Mouse (Mus musculus) layer of hippocampus, adult 2 months (tissue): Measurements from ENCODE around the gene St6galnac4. TPM values are rescaled to one million over a fixed set of nuclear protein-coding genes. Genes with fewer than 3 reads are reported as not detected.

ENCODE experiments used
- DNase-seq, 2 experiments: peaks; one replicate each; pipeline ENCODE4 v3.0.0; 2022; ENCODE audit warnings: low spot score in 2 of 2
- H3K27ac ChIP-seq: fragments of 200-600 bp; 2 replicates; pipeline ENCODE4 v1.8.1; 2022
- H3K4me3 ChIP-seq: fragments of 200-600 bp; 2 replicates; pipeline ENCODE4 v1.8.1; 2022; ENCODE audit warnings: mild to moderate bottlenecking
- CTCF ChIP-seq: fragments of 200-600 bp; conservative IDR thresholded peaks from 2 replicates; pipeline ENCODE4 v1.8.1; 2022; ENCODE audit warnings: antibody characterized with exemption, mild to moderate bottlenecking, moderate library complexity
- long read RNA-seq, 2 experiments: library from polyadenylated mRNA; stranded (forward); transcript quantifications; one replicate each; pipeline ENCODE4 v2.0.0; 2021; ENCODE audit warnings: borderline mapping rate in 2 of 2
- total RNA-seq, 2 experiments: library from RNA; stranded (reverse); gene quantifications; 2 replicates each; pipeline ENCODE4 v1.2.3; 2021

St6galnac4 gene
- total RNA-seq = 10 to 100 TPM; 36.4 to 40.0 TPM
- long read RNA-seq, experiment 1, transcript St6galnac4-201 (6 exons, 3,626 nt) = minor isoform, 8 of 42 reads
- long read RNA-seq, experiment 1, transcript St6galnac4-204 (5 exons, 2,826 nt) = major isoform, 22 of 42 reads
- long read RNA-seq, experiment 1, partial matches to known transcripts = 6 of 42 reads
- long read RNA-seq, experiment 1, other reads (novel, unspliced or antisense) = 5 of 42 reads
- long read RNA-seq, experiment 2, transcript St6galnac4-201 (6 exons, 3,626 nt) = minor isoform, 20 of 59 reads
- long read RNA-seq, experiment 2, transcript St6galnac4-204 (5 exons, 2,826 nt) = major isoform, 27 of 59 reads
- long read RNA-seq, experiment 2, partial matches to known transcripts = 1 of 59 reads
- long read RNA-seq, experiment 2, other reads (novel, unspliced or antisense) = 9 of 59 reads

- TF ChIP-seq CTCF = peak; percentile 58
- peak; percentile 86 to 91 for DNase-seq
- H3K4me3 ChIP-seq = peak within 1 kb of the TSS; percentile 77
- peak within 1 kb of the TSS; percentile 92 for H3K27ac ChIP-seq
These were observed at the start of gene St6galnac4 for GRCm38 (mm10) chr2:32586871-32587351. St6galnac4 (plus strand) TSS chr2:32587095.

DNA sequence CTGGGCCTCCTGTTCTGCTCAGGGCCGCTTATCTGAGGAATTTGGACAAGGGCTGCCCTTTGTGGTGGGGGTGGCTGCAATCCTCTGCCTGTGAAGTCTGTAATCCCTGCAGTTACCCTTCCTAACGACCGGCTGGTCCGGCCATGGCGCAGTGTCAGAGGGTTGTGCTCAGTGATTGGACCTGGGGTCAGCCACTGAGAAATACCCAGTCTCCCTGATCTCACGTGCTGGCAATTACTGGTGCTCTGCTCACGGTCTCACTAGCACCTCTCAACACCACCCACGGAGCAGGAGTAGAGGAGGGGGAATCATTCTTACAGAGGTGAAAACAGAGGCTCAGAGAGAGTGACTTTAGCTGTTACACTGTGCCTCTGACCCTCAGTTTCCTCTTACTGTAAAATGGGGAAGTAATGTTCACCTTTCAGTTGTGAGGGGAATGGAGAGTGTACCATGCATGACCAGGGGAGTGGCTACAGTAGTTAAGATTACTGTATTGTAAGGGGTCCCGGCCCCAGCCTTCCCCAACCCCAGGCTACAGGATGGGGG is 49.5 kb upstream of the St6galnac4 start:
- no peak for DNase-seq
- TF ChIP-seq CTCF = no peak
- peak overlapping the region; percentile 93 for H3K27ac ChIP-seq
- H3K4me3 ChIP-seq = peak overlapping the region; percentile 98

- H3K4me3 ChIP-seq = peak overlapping the region; percentile 98
- TF ChIP-seq CTCF = no peak
- peak overlapping the region; percentile 93 for H3K27ac ChIP-seq
- DNase-seq = no peak
These were observed 49.0 kb upstream of the St6galnac4 start for GRCm38 (mm10) chr2:32537941-32538340.

GRCm38 (mm10) chr2:32538461-32538860 is 48.4 kb upstream of the St6galnac4 start:
- Histone ChIP-seq H3K4me3 (peak overlapping the region; percentile 98), H3K27ac (peak overlapping the region; percentile 93)
- DNase-seq = no peak
- no peak for TF ChIP-seq CTCF

- H3K4me3 ChIP-seq = peak overlapping the region; percentile 9; the same call in 1 of the 2 replicates
- TF ChIP-seq CTCF = no peak
- DNase-seq = no peak
- peak overlapping the region; percentile 93 for H3K27ac ChIP-seq
These were observed 47.4 kb upstream of the St6galnac4 start for GRCm38 (mm10) chr2:32539452-32539981.

DNA sequence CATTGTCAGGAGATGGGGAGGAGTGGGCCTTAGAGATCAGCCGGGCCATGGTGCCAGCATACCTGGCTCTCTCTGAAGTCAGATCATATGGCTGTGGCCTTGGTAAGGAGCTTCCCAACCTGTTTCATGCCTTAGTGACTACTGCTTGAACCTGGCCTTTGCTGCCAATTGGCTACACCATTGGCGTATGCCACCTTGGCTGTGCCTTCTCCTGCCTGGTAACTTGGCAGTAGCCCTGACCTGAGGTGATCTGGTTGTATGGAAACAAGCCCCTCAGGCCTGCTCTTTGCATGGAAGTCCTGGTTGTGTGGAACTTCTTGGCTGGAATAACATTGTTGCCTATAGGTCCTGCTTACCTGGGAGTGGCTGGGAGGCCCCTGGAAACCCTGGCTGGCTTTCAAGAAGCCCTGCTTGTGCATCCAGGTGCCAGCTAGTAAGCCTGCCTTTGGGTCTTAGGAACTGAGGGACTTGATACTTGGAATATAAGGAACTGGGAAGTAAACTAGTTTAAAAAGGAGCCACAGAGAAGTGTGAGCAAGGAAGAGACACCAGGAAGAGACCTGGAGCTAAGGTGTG is 45.5 kb upstream of the St6galnac4 start:
- peak overlapping the region; percentile 93 for H3K27ac ChIP-seq
- TF ChIP-seq CTCF = no peak
- H3K4me3 ChIP-seq = no peak overlapping the region
- no peak for DNase-seq

DNA sequence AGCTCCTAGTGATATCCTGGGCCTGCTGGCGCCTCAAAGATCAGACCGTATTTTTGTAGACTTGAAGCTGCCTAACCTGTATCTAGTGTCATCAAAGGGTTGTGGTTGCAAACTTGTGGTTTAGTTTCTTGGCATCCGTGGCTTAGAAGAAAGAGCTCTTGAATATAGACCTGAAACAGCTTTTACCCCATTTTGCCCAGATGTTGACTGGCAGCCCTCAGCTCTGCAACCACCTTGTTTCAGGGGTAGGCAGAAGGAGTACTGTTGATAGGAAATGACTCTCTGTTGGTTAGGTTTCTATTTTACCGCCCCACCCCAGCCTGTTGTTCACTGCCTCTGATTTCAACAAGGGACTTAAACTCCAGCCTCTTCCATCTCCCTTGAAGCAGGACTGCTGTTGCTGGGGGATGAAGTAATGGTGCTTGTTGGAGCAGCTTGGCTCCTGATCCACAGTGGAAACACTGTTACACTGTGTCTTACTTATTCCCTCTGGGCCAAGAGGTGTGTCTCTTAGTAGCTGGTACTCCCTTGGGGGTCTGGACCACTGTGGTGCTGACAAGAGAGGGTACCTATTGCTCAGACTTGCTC is 44.8 kb upstream of the St6galnac4 start:
- no peak for DNase-seq
- no peak for TF ChIP-seq CTCF
- H3K4me3 ChIP-seq = no peak overlapping the region
- peak overlapping the region; percentile 93 for H3K27ac ChIP-seq

DNA sequence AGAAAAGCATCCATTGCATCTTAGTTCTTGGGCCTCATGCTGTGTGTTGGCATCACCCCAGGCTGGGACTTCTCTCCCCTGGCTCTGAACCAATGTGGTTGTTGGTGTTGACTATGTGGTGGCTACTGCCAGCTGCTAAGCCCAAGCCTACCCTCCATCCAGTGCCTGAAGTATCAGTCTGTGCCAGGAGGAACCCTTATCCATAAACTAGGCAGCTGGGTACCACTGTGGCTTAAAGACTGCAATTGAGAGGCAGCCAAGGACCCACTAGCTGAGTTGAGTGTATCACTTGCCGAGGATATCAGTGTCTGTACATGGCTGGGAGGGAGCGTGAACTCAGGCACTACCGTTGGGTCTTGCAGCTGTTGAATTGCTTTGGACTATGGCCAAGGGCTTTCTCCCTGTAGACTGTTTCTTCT is 43.9 kb upstream of the St6galnac4 start:
- no peak for DNase-seq
- TF ChIP-seq CTCF = no peak
- Histone ChIP-seq H3K27ac (peak overlapping the region; percentile 93; the same call in 1 of the 2 replicates), H3K4me3 (no peak overlapping the region)

- no peak for DNase-seq
- TF ChIP-seq CTCF = no peak
- Histone ChIP-seq H3K27ac (0 out of 2 replicates have a peak overlapping the region, but pooled peaks have one; percentile 25), H3K4me3 (no peak overlapping the region)
These were observed 39.9 kb upstream of the St6galnac4 start for GRCm38 (mm10) chr2:32546951-32547350.

DNA sequence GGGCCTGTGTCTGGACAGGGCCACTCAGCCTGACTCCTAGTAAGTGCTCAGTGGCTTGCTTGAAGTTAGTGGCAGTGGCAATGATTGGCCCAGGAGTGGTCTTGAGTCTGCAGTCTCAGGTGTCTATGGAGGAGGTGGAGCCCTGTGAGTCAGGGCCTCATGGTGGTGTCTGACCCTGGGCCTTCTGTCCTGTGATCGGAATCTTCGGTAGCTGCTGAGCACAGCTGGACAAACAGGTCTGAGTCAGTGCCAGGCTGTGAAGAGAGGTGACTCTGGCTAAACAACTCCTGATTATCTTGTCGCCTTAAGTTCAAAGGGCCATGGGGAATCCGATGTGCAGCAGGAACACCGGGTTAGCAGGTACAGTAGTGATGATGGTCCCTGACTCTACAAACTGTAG is 39.5 kb upstream of the St6galnac4 start:
- H3K4me3 ChIP-seq = no peak overlapping the region
- TF ChIP-seq CTCF = no peak
- 0 out of 2 replicates have a peak overlapping the region, but pooled peaks have one; percentile 25 for H3K27ac ChIP-seq

GRCm38 (mm10) chr2:32547964-32548739 is 38.7 kb upstream of the St6galnac4 start:
- no peak overlapping the region; the same call in 1 of the 2 replicates for H3K27ac ChIP-seq

More for the DNA sequence above, 39.5 kb upstream of the St6galnac4 start:
- DNase-seq = no peak

DNA sequence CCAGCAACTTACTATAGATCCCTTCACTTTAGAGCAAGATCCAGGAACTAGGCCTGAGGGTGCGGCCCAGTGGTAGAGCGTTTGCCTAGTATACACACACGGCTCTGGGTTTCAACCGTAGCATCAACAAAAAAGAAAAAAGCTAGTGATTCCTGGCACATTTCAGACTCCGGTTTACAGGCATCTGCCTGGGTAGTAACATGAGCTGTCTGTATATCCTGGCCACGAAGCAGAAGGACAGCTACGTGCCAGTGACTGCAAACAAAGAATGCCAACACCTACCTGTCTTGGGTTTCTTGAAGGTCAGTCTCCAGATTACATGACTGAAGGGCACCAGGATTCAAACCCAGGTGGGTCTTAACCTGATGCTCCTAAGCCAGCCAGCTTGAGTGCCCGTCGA is 37.7 kb upstream of the St6galnac4 start:
- H3K4me3 ChIP-seq = no peak overlapping the region
- DNase-seq = no peak
- no peak for TF ChIP-seq CTCF
- peak overlapping the region; percentile 54; the same call in 1 of the 2 replicates for H3K27ac ChIP-seq

More at GRCm38 (mm10) chr2:32547964-32548739, 38.7 kb upstream of the St6galnac4 start:
- no peak for DNase-seq
- H3K4me3 ChIP-seq = no peak overlapping the region
- TF ChIP-seq CTCF = no peak
